Mouse (Mus musculus) stomach, postnatal 0 days (tissue): Measurements from ENCODE around the gene P2ry2.

Source experiments
- CTCF ChIP-seq: IDR thresholded peaks from 2 replicates; pipeline ENCODE4 v1.5.1; 2016; ENCODE audit warnings: antibody characterized with exemption, low read depth, mild to moderate bottlenecking, moderate library complexity
- EP300 ChIP-seq: optimal IDR thresholded peaks from 2 replicates; pipeline ENCODE3; 2016; ENCODE audit warnings: antibody characterized with exemption

DNA sequence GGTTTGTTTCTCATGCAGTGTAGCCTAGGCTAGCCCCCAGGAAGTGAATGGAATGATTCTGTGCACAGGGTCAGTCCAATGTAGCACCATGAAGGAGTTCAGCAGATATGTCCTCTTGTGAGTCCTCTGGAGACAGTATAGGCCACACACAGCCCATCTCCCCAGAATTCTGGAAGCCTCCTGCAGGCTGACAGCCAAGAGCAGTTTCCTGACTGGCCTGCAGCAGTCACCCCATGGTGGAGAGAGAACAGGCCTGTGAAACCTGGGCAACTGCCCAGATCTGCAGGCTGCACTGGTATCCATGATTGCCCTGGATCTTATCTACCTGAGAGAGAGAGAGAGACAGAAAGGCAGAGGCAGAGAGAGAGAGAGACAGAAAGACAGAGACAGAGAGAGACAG lies 18.1 kb upstream of the P2ry2 start:
- TF ChIP-seq CTCF (no peak), EP300 (no peak)
